Mouse (Mus musculus) Patski (cell line): ENCODE data around the gene Csnk2a2. TPM values are rescaled to one million over a fixed set of nuclear protein-coding genes. Genes with fewer than 3 reads are reported as not detected.

Source experiments
- ATAC-seq: fragments of 100-300 bp; one replicate; pipeline ENCODE4 v1.8.0; 2021
- CTCF ChIA-PET: fragments of 350-600 bp; sonication (Branson Sonifier 250); formaldehyde crosslinking; loops from one replicate; lab custom pipeline; 2022; ENCODE audit warnings: inconsistent platforms; lab: Charles Lee
- POLR2A ChIA-PET: fragments of 350-600 bp; sonication (Branson Sonifier 250); formaldehyde crosslinking; loops from one replicate; lab custom pipeline; 2022; ENCODE audit warnings: antibody characterized with exemption, inconsistent platforms; lab: Charles Lee
- DNase-seq: peaks from one replicate; pipeline ENCODE4 v3.0.0-alpha.2; 2011; ENCODE audit warnings: low read depth, low spot score
- H3K27me3 ChIP-seq: fragments of 371-371 bp; one replicate; pipeline ENCODE4 v1.5.1; 2021
- CTCF ChIP-seq: fragments of 100-300 bp; IDR thresholded peaks from one replicate; pipeline ENCODE4 v1.5.1; 2021
- in situ Hi-C: fragments of 300-500 bp; cut with MboI; formaldehyde crosslinking; loops from 3 replicates; pipeline ENCODE4 v1.11.1; 2018; ENCODE audit warnings: low pct_unique_long_range_greater_than_20kb, mixed read lengths
- polyA plus RNA-seq: library from polyadenylated mRNA; unstranded; gene quantifications from one replicate; pipeline ENCODE4 v1.2.3, GENCODE M21; 2021

Csnk2a2 gene
- polyA plus RNA-seq, 1 experiment from 2014 or later: 87.3 TPM

DNA sequence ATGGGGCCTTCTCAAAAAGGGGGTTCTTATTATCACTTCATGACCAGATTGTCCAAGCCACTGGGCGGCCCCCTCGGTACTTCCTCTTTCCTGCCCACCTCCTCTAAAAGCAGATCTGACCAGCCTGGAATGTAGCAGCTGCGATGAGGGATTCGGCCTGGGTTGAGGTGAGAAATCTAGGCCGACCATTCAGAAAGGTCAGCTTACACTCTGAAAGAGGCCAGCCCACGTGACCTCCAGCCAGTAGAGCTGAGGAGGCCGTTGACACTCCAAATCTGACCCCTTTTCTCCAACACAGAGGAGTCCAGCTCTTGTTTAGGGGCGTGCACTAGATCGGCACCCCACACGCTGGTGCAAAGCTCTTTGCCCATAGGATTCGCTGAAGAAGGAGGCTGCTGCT, 93.1 kb downstream of the Csnk2a2 start:
- CTCF ChIA-PET: interaction anchor here (1.0 kb wide), 1 partner anchor 33 kb away, joined by 3 read pairs; no protein-coding TSS in a partner anchor

More for the DNA sequence above, 93.1 kb downstream of the Csnk2a2 start:
- ATAC-seq (no peak), DNase-seq (no peak)
- no peaks in the 10 kb centered on the region for H3K27me3 ChIP-seq
- POLR2A ChIA-PET: no interaction called here
- in situ Hi-C loops: no loop called here
- no peak for TF ChIP-seq CTCF

Other genes starting within 250 kb of the Csnk2a2 start
- 0.15 TPM for gene Cngb1, start 183.5 kb downstream of the Csnk2a2 start, polyA plus RNA-seq
- not detected for gene Tepp, start 179.5 kb downstream of the Csnk2a2 start, polyA plus RNA-seq
- 12.3 TPM for gene Zfp319, start 158.1 kb downstream of the Csnk2a2 start, polyA plus RNA-seq
- 37.8 TPM for gene Usb1, start 157.8 kb downstream of the Csnk2a2 start, polyA plus RNA-seq
- gene Mmp15, start 137.8 kb downstream of the Csnk2a2 start, polyA plus RNA-seq: 8.1 TPM
- 64.5 TPM for gene Cfap20, start 55.2 kb downstream of the Csnk2a2 start, polyA plus RNA-seq
- 1.0 TPM for gene Ccdc113, start 44.0 kb upstream of the Csnk2a2 start, polyA plus RNA-seq
- not detected for gene Prss54, start 86.3 kb upstream of the Csnk2a2 start, polyA plus RNA-seq
- 5.8 TPM for gene Gins3, start 143.4 kb upstream of the Csnk2a2 start, polyA plus RNA-seq
- 26.6 TPM for gene Ndrg4, start 186.9 kb upstream of the Csnk2a2 start, polyA plus RNA-seq
- gene Setd6, start 225.8 kb upstream of the Csnk2a2 start, polyA plus RNA-seq: 36.3 TPM